Mouse (Mus musculus) gastrocnemius, postnatal 4 days (tissue): ENCODE data around the gene Tubgcp5. TPM values are rescaled to one million over a fixed set of nuclear protein-coding genes. Genes with fewer than 3 reads are reported as not detected.
A peak's percentile ranks its signal among the peaks of the same experiment; 100 is the strongest.

ENCODE experiments used
- DNase-seq, 2 experiments: peaks; one replicate each; pipeline ENCODE4 v3.0.0; 2021 to 2022; ENCODE audit warnings: low spot score in 2 of 2, mixed read lengths in 2 of 2
- total RNA-seq, 2 experiments: library from RNA; stranded (reverse); gene quantifications; 2 replicates each; pipeline ENCODE4 v1.2.3; 2021

Tubgcp5 gene
- total RNA-seq, 2 experiments from 2014 or later = 16.3 to 18.6 TPM

DNA sequence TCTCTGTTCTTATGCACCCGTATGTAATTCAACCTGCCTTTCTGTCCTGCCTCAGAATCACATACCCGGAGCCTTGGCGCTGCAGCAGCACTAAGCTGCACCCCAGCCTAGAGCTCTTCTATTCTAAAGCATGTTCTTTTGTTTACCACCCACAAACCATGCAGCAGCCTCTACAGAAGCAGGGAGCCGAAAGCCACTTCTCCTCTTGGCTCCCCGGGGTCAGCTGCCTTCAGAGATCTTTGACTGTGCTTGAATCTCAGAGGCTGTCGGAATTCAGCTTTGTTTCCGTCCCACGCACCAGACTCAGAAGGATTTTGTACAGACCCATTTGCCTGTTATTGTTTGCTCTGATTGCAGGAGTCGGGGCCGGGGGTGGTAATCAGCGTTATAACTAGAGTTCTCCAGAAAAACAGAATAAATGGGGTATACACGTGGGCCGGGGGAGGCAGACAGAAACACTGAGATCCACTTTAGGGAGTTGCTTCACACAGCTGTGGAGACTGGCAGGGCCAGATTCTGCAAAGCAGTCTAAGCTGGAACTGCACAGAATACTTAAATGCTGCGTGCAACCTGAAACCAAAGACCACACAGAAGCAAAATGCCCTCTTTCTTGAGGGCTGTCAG lies 56.1 kb downstream of the Tubgcp5 start:
- no peak for DNase-seq

DNA sequence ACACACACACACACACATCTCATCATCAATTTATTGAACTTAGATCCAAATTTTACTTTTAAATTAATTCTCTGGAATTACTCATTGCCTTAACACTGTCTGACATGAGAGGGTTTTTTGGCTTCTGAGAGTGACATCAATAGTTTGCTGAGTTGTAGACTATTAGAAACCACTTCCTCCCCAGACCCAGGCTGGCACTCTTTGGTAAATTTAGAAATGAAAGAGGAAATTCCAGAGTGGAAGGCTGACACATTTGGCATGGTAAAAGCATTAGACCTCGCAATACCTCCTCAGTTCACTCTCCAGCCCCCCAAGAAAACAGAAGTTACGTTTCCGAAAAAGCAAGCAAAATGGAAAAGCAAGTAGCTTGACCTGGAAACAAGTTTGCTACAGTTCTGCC lies 58.8 kb downstream of the Tubgcp5 start:
- no peak for DNase-seq

- no peak for DNase-seq
These were observed 61.6 kb downstream of the Tubgcp5 start for GRCm38 (mm10) chr7:55855597-55855996.

GRCm38 (mm10) chr7:55856741-55857140 lies 62.8 kb downstream of the Tubgcp5 start:
- no peak for DNase-seq

DNA sequence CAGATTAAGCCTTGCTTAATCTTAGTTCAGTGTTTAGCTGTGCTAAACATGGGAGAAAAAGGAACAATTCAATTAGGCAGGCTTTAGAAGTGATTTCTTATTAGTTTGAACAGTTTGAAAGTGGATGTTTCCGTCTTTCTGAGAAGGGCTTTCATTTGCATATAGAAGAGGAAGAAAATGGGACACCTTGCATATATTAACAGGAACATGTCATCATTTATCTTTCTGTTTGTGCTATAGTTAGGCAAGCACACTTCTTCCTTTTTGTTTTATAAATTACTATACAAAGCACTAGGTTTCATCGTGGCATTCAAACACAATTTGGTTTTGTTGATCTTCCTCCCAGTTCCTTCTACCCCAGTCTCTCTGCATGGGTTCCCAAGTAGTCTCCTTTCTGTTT lies 63.8 kb downstream of the Tubgcp5 start:
- DNase-seq = no peak

DNA sequence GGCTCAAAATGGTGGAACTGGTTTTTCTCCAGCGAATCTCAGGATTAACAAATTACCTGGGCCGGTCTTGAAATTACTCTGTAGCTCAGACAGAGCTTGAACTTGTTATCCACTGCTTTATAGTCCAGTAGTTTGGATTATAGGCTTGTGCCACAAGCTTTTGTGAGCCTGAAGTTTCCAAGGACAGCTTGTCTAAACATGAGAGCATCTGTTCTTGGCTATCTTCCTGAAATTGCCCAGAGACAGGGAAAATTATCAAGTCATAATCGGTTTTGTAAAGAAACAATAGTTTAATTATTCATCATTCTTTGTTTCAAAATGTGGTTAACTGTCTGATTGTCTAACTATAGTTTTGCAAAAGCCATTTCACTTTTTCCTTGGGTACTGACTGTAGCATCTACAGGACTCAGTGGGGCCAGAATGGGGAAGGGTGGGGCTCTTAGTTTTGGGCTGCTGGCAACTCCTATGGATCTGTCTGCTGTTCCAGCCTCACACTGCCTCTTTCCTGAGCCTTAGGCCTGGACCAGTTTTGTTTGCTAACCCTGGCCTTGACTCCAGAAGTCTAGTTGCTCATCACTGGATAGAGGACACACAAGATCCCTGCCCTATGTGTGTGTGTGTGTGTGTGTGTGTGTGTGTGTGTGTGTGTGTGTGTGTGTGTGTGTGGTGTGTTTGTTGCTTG lies 65.0 kb downstream of the Tubgcp5 start:
- no peak for DNase-seq

GRCm38 (mm10) chr7:55859518-55859872 lies 65.5 kb downstream of the Tubgcp5 start:
- DNase-seq = no peak

DNA sequence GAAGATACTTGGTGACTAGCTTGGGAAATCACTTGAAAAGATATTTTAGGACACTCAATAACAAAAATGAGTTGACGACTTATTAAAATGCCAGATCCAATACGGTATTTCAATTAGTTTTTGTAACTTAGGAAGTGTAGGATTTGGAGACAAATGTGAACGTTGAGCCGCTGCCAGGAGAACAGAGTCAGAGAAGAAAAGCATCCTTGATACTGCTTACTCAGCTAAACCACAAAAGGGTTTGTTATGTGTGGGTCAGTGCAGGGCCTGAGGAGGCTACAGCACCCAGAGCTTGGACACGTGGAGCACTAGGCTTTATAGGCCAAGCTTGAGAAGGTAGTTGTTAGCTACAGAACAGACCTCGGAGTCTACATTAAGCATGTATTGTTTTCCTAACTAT lies 66.0 kb downstream of the Tubgcp5 start:
- DNase-seq = no peak

GRCm38 (mm10) chr7:55861175-55861574 lies 67.2 kb downstream of the Tubgcp5 start:
- no peak for DNase-seq

- no peak for DNase-seq
These were observed 71.1 kb downstream of the Tubgcp5 start for GRCm38 (mm10) chr7:55865044-55865443.

DNA sequence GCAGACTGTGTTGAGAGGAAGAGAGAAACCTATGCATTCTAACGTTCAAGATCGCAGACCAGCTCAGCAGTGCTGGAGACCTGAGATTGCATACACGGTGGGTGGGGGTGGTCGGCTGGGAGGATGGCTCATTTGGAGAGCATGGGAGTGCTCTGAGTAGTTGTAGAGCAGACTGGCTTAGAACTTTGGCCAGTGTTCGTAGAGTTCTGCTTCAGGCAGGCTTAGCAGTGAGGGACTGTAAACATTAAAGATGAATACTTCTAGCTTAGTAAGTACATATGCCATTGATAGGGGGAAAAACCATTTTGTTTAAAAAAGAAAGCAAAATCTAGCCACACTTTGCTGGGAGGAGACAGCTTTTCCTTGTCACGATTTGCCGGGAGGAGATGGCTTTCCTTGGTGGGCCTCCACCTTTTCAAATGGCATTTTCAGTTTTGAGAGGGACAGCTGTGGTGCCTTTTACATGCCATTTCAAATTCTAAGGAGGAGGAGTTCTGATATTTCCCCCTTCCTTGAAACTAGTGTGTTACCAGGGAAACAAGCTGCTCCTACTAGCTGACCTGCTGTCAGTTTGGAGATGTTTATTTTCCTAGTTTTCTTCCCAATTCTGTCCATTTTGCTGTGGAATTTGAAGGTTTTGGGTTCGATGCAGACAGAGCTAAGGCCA lies 71.9 kb downstream of the Tubgcp5 start:
- DNase-seq = no peak

GRCm38 (mm10) chr7:55868247-55868646 lies 74.3 kb downstream of the Tubgcp5 start:
- DNase-seq = no peak

DNA sequence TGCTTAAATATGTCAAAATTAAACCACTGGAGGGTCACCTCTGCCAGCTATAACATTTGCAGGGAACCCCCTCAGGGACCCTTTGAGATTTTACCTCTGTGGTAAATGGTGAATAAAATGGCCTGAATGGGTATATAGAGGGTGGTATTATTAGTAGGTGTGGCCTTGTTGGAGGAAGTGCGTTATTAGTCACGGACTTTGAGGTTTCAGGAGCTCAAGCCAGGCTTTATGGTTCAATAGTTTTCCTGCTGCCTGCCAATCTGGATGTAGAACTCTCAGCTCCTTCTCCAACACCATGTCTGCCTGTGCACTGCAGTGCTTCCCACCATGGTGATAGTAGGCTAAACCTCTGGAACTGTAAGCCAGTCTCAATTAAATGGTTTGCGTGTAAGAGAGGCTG lies 75.3 kb downstream of the Tubgcp5 start:
- DNase-seq = no peak

- DNase-seq = no peak
These were observed 76.5 kb downstream of the Tubgcp5 start for GRCm38 (mm10) chr7:55870340-55871020.

GRCm38 (mm10) chr7:55871476-55871875 lies 77.5 kb downstream of the Tubgcp5 start:
- no peak for DNase-seq

GRCm38 (mm10) chr7:55874703-55875102 lies 80.7 kb downstream of the Tubgcp5 start:
- no peak for DNase-seq

GRCm38 (mm10) chr7:55877721-55878120 lies 83.8 kb downstream of the Tubgcp5 start:
- peak in 1 of 2 experiments; percentile 17 for DNase-seq

DNA sequence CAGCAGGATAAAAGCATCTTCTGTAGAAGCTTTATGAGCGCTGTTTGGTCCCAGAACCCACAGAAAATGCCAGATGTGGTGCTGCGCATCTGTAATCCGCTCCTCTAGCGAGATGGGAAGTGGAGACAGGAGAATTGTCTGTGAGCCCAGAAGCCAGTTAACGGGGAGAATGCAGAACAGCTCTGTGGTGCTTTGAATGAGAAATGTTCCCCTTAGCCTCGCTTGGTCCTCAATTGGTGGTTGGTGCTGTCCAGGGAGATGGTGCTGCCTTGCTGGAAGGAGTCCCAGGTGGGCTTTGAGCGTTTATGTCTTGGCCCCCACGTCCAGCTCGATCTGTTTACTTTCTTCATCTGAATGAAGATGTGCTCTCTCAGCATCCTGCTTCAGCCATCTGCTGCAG lies 86.9 kb downstream of the Tubgcp5 start:
- DNase-seq = no peak
